Mouse (Mus musculus) spleen, adult 2 months (tissue): ENCODE results near the gene Mpeg1.

Source experiments
- CTCF ChIP-seq: fragments of 200-500 bp; IDR thresholded peaks from 2 replicates; pipeline ENCODE4 v1.5.1; 2011; ENCODE audit warnings: mild to moderate bottlenecking, inconsistent platforms; ENCODE audit not compliant: insufficient read depth, insufficient read length, insufficient replicate concordance; ENCODE audit errors: extremely low read depth
- POLR2A ChIP-seq: fragments of 200-500 bp; IDR thresholded peaks from 2 replicates; pipeline ENCODE4 v1.6.1; 2011; ENCODE audit warnings: low read depth, low read length, inconsistent platforms

GRCm38 (mm10) chr19:12476721-12477270 is 16.2 kb downstream of the Mpeg1 start:
- TF ChIP-seq POLR2A = no peak
- TF ChIP-seq CTCF = no peak
